In genomic region chr14:122480355-122480754, GRCm38 (mm10) we compare ENCODE assay signal across 14 mouse cellular contexts. TPM values are rescaled to one million over a fixed set of nuclear protein-coding genes. Genes with fewer than 3 reads are reported as not detected.
DNase-seq lines count a peak whose midpoint lies in the region; ATAC-seq and TF ChIP-seq lines count a peak whose summit lies in the region.
"Had no signal": no experiment of that assay in that cellular context is flagged by ENCODE, and none has a peak within 500 bp of the region (broad histone marks: within the 10 kb centered on the region; RNA-seq: fewer than 3 reads in every experiment).

No protein-coding gene starts in this region.

- peaks cover 82% of the 10 kb centered on the region for H3K4me1 ChIP-seq in forebrain, embryonic 10.5 days
- no peaks in the 10 kb centered on the region for H3K4me1 ChIP-seq in hindbrain, postnatal 0 days (ENCODE audit: insufficient read depth, low read length)
- H3K4me1 ChIP-seq in neural tube, embryonic 11.5 days (ENCODE audit: control insufficient read depth, insufficient read depth, low read length), result peaks cover 15% of the 10 kb centered on the region

- H3K27ac ChIP-seq in forebrain, embryonic 10.5 days, result peak overlapping the region; percentile 99
- peak overlapping the region; percentile 89 for H3K27ac ChIP-seq in hindbrain, postnatal 0 days
- H3K27ac ChIP-seq in neural tube, embryonic 11.5 days (ENCODE audit: low read depth, low read length), result no peak overlapping the region
- H3K27ac ChIP-seq in gastrocnemius, adult 2 months, result no peak overlapping the region
- H3K27ac ChIP-seq: embryonic facial prominence, embryonic 15.5 days had no signal

- H3K36me3 ChIP-seq in forebrain, embryonic 10.5 days (replicated peaks), result peaks cover 38% of the 10 kb centered on the region
- no peaks in the 10 kb centered on the region; the same call in 1 of the 2 replicates for H3K36me3 ChIP-seq in hindbrain, postnatal 0 days (ENCODE audit: insufficient read depth, low read length)
- H3K36me3 ChIP-seq in neural tube, embryonic 11.5 days (ENCODE audit: control insufficient read depth, insufficient read depth, low read length), result no peaks in the 10 kb centered on the region
- H3K36me3 ChIP-seq: embryonic facial prominence, embryonic 15.5 days had no signal

- 12% methylated on average over 2 of the region's 2 CpGs for WGBS in forebrain, embryonic 10.5 days
- 19% methylated on average over 2 of the region's 2 CpGs for WGBS in hindbrain, postnatal 0 days
- WGBS in neural tube, embryonic 11.5 days, result 4% methylated on average over 2 of the region's 2 CpGs

- TF ChIP-seq CTCF in hindbrain, postnatal 0 days (IDR thresholded peaks at IDR 0.05; ENCODE audit: low read depth), result no peak
- no peak for TF ChIP-seq CTCF in gastrocnemius, adult 2 months (IDR thresholded peaks at IDR 0.05)

- intact Hi-C loops in gastrocnemius, adult 2 months (cut with DNase I), result no loop called here
- intact Hi-C loops in heart, postnatal 25 days (cut with DNase I), result no loop called here

- no peaks in the 10 kb centered on the region for H3K9me3 ChIP-seq in forebrain, embryonic 10.5 days
- H3K9me3 ChIP-seq in hindbrain, postnatal 0 days (ENCODE audit: low read length), result no peaks in the 10 kb centered on the region
- H3K9me3 ChIP-seq in neural tube, embryonic 11.5 days (ENCODE audit: control insufficient read depth, low read length), result no peaks in the 10 kb centered on the region
- H3K9me3 ChIP-seq: embryonic facial prominence, embryonic 15.5 days had no signal

- H3K4me3 ChIP-seq in forebrain, embryonic 10.5 days, result peak overlapping the region; percentile 86
- peak overlapping the region; percentile 60 for H3K4me3 ChIP-seq in hindbrain, postnatal 0 days (ENCODE audit: low read length)
- H3K4me3 ChIP-seq in neural tube, embryonic 11.5 days (ENCODE audit: low read depth, low read length), result peak overlapping the region; percentile 33
- H3K4me3 ChIP-seq in gastrocnemius, adult 2 months, result no peak overlapping the region
- H3K4me3 ChIP-seq: embryonic facial prominence, embryonic 15.5 days had no signal

- H3K4me2 ChIP-seq in hindbrain, postnatal 0 days (ENCODE audit: low read depth, low read length), result peak overlapping the region; percentile 68
- H3K4me2 ChIP-seq in neural tube, embryonic 11.5 days (ENCODE audit: low read depth), result peak overlapping the region; percentile 51
- H3K4me2 ChIP-seq: embryonic facial prominence, embryonic 15.5 days had no signal

- no peak for ATAC-seq in hindbrain, postnatal 0 days
- ATAC-seq in neural tube, embryonic 11.5 days (ENCODE audit: insufficient read depth, low FRiP score, low TSS enrichment), result no peak
- ATAC-seq: inflammation-experienced regulatory T-cells, adult 6 months had no signal

- H3K27me3 ChIP-seq in forebrain, embryonic 10.5 days (ENCODE audit: poor library complexity, severe bottlenecking), result peaks cover 87% of the 10 kb centered on the region
- H3K27me3 ChIP-seq in hindbrain, postnatal 0 days (ENCODE audit: insufficient read depth, low read length), result no peaks in the 10 kb centered on the region
- peaks cover 65% of the 10 kb centered on the region for H3K27me3 ChIP-seq in neural tube, embryonic 11.5 days (ENCODE audit: control insufficient read depth, insufficient read depth, low read length)

- H3K9ac ChIP-seq in hindbrain, postnatal 0 days (replicated peaks; ENCODE audit: low read length), result peak overlapping the region; percentile 89
- peak overlapping the region; percentile 71 for H3K9ac ChIP-seq in neural tube, embryonic 11.5 days (ENCODE audit: low read length)
- H3K9ac ChIP-seq: embryonic facial prominence, embryonic 15.5 days had no signal

- DNase-seq in cerebellum, adult 9-11 months, result peak; percentile 31
- DNase-seq in forebrain, embryonic 10.5 days (ENCODE audit: extremely low spot score, low spot score), result peak; percentile 24
- peak; percentile 37 for DNase-seq in hindbrain, postnatal 0 days (ENCODE audit: low spot score)
- DNase-seq in neural tube, embryonic 11.5 days (ENCODE audit: low spot score), result peak; percentile 28
- no peak for DNase-seq in gastrocnemius, adult 2 months
- no peak for DNase-seq in layer of hippocampus, adult 11-12 months (ENCODE audit: low spot score)
- DNase-seq in heart, postnatal 25 days (ENCODE audit: low spot score), result no peak
- DNase-seq: adrenal gland, postnatal 10 days; lung, adult 18-20 months had no signal

RNA-seq across cellular contexts. Expression of gene Zic2, which starts 5.1 kb away (rescaled TPM):
- polyA plus RNA-seq in forebrain, embryonic 10.5 days (2016; fragmentation: Nextera tagmentation; extraction: Ambion mirVana), result 7.0 and 7.3 TPM in 2 replicates
- total RNA-seq in hindbrain, postnatal 0 days (2014; rRNA removed), result 234 TPM in 2 replicates
- 35.9 and 40.2 TPM in 2 replicates for polyA plus RNA-seq in hindbrain, postnatal 0 days (2015; fragmentation: Nextera tagmentation; extraction: Ambion mirVana)
- polyA plus RNA-seq in neural tube, embryonic 11.5 days (2014; fragmentation: Nextera tagmentation; extraction: Ambion mirVana), result 6.3 and 7.6 TPM in 2 replicates
- not detected for total RNA-seq in gastrocnemius, adult 2 months (2021)
- not detected for total RNA-seq in heart, postnatal 25 days (2021)
- total RNA-seq: MEL; neutrophil, adult 5-6 weeks had no signal
- polyA plus RNA-seq: inflammation-experienced regulatory T-cells, adult 6 months had no signal

RNA-seq across cellular contexts. Expression of gene Gm10837, which starts 10.0 kb away (rescaled TPM):
- polyA plus RNA-seq in forebrain, embryonic 10.5 days (2016; fragmentation: Nextera tagmentation; extraction: Ambion mirVana), result 0.27 TPM in 1 of 2 replicates, not detected in the other
- total RNA-seq in hindbrain, postnatal 0 days (2014; rRNA removed), result 0.93 and 4.7 TPM in 2 replicates
- polyA plus RNA-seq in hindbrain, postnatal 0 days (2015; fragmentation: Nextera tagmentation; extraction: Ambion mirVana), result 1.2 and 1.4 TPM in 2 replicates
- 0.51 and 0.54 TPM in 2 replicates for polyA plus RNA-seq in neural tube, embryonic 11.5 days (2014; fragmentation: Nextera tagmentation; extraction: Ambion mirVana)
- total RNA-seq in gastrocnemius, adult 2 months (2021), result not detected
- not detected for total RNA-seq in heart, postnatal 25 days (2021)
- total RNA-seq: adrenal gland, postnatal 10 days; gastrocnemius, postnatal 4 days; MEL; neutrophil, adult 5-6 weeks had no signal
- polyA plus RNA-seq: embryonic facial prominence, embryonic 15.5 days had no signal

RNA-seq across cellular contexts. Expression of gene Zic5, which starts 14.9 kb away (rescaled TPM):
- polyA plus RNA-seq in forebrain, embryonic 10.5 days (2016; fragmentation: Nextera tagmentation; extraction: Ambion mirVana), result 20.7 and 21.5 TPM in 2 replicates
- 46.2 and 51.3 TPM in 2 replicates for total RNA-seq in hindbrain, postnatal 0 days (2014; rRNA removed)
- polyA plus RNA-seq in hindbrain, postnatal 0 days (2015; fragmentation: Nextera tagmentation; extraction: Ambion mirVana), result 31.0 and 31.1 TPM in 2 replicates
- polyA plus RNA-seq in neural tube, embryonic 11.5 days (2014; fragmentation: Nextera tagmentation; extraction: Ambion mirVana), result 10.3 and 10.8 TPM in 2 replicates
- not detected for total RNA-seq in gastrocnemius, adult 2 months (2021)
- not detected for total RNA-seq in heart, postnatal 25 days (2021)
- total RNA-seq: adrenal gland, postnatal 10 days; gastrocnemius, postnatal 4 days; neutrophil, adult 5-6 weeks had no signal

RNA-seq across cellular contexts. Expression of gene Gm5089, which starts 29.4 kb away (rescaled TPM):
- 1.0 and 1.9 TPM in 2 replicates for polyA plus RNA-seq in forebrain, embryonic 10.5 days (2016; fragmentation: Nextera tagmentation; extraction: Ambion mirVana)
- 1.2 and 3.0 TPM in 2 replicates for total RNA-seq in hindbrain, postnatal 0 days (2014; rRNA removed)
- polyA plus RNA-seq in hindbrain, postnatal 0 days (2015; fragmentation: Nextera tagmentation; extraction: Ambion mirVana), result 0.56 and 0.82 TPM in 2 replicates
- polyA plus RNA-seq in neural tube, embryonic 11.5 days (2014; fragmentation: Nextera tagmentation; extraction: Ambion mirVana), result 0.23 and 0.35 TPM in 2 replicates
- not detected for total RNA-seq in gastrocnemius, adult 2 months (2021)
- total RNA-seq in heart, postnatal 25 days (2021), result not detected
- total RNA-seq: adrenal gland, postnatal 10 days; gastrocnemius, postnatal 4 days; MEL; neutrophil, adult 5-6 weeks had no signal
- polyA plus RNA-seq: inflammation-experienced regulatory T-cells, adult 6 months had no signal

RNA-seq across cellular contexts. Expression of gene Pcca, which starts 53.8 kb away (rescaled TPM):
- 38.9 and 39.0 TPM in 2 replicates for polyA plus RNA-seq in forebrain, embryonic 10.5 days (2016; fragmentation: Nextera tagmentation; extraction: Ambion mirVana)
- total RNA-seq in hindbrain, postnatal 0 days (2014; rRNA removed), result 6.7 and 13.4 TPM in 2 replicates
- polyA plus RNA-seq in hindbrain, postnatal 0 days (2015; fragmentation: Nextera tagmentation; extraction: Ambion mirVana), result 39.1 and 42.8 TPM in 2 replicates
- polyA plus RNA-seq in neural tube, embryonic 11.5 days (2014; fragmentation: Nextera tagmentation; extraction: Ambion mirVana), result 33.1 and 33.4 TPM in 2 replicates
- total RNA-seq in gastrocnemius, adult 2 months (2021), result 10 to 100 TPM; 37.7 to 58.5 TPM
- total RNA-seq in heart, postnatal 25 days (2021), result 10 to 100 TPM; 78.0 to 90.8 TPM

Comparison
In these comparisons a context has a peak if more than half of its experiments do, and no peak if none do; other contexts are left out.
1. DNase-seq: peak in cerebellum, adult 9-11 months (single experiment), forebrain, embryonic 10.5 days (single experiment), hindbrain, postnatal 0 days (single experiment) and neural tube, embryonic 11.5 days (single experiment); none in gastrocnemius, adult 2 months (single experiment), layer of hippocampus, adult 11-12 months (single experiment) and heart, postnatal 25 days (single experiment).
2. H3K27ac ChIP-seq: peak in forebrain, embryonic 10.5 days (single experiment) and hindbrain, postnatal 0 days (single experiment); none in neural tube, embryonic 11.5 days (single experiment) and gastrocnemius, adult 2 months (single experiment).
3. RNA of gene Zic2, which starts 5.1 kb away (total RNA-seq): 234 TPM in hindbrain, postnatal 0 days; not detected in heart, postnatal 25 days and not detected in gastrocnemius, adult 2 months; every median in the first group is over 100 times any median in the second.
4. RNA of gene Zic5, which starts 14.9 kb away (total RNA-seq): 46.2 to 51.3 TPM in hindbrain, postnatal 0 days; not detected in gastrocnemius, adult 2 months and not detected in heart, postnatal 25 days; every median in the first group is over 10 times any median in the second.